Mouse (Mus musculus) kidney, embryonic 15.5 days (tissue): ENCODE data around the gene Snx5. TPM values are rescaled to one million over a fixed set of nuclear protein-coding genes. Genes with fewer than 3 reads are reported as not detected.
A peak's percentile ranks its signal among the peaks of the same experiment; 100 is the strongest.

ENCODE experiments used
- ATAC-seq: fragments of 200-750 bp; cut with Nextera tagmentation; replicated peaks from 2 replicates; pipeline ENCODE4 v1.8.0; 2017; ENCODE audit warnings: moderate TSS enrichment; ENCODE audit not compliant: low FRiP score
- H3K27ac ChIP-seq: fragments of 300-500 bp; sonication (generic); 2 replicates; pipeline ENCODE4 v1.5.1; 2015; ENCODE audit warnings: mild to moderate bottlenecking, inconsistent platforms
- H3K27me3 ChIP-seq: fragments of 300-500 bp; sonication (generic); 2 replicates; pipeline ENCODE4 v1.6.1; 2015; ENCODE audit warnings: inconsistent platforms
- H3K36me3 ChIP-seq: fragments of 300-500 bp; sonication (generic); 2 replicates; pipeline ENCODE4 v1.6.1; 2015; ENCODE audit warnings: inconsistent platforms
- H3K4me1 ChIP-seq: fragments of 300-500 bp; sonication (generic); 2 replicates; pipeline ENCODE4 v1.6.1; 2015; ENCODE audit warnings: inconsistent platforms
- H3K4me2 ChIP-seq: fragments of 300-500 bp; sonication (generic); 2 replicates; pipeline ENCODE4 v1.6.1; 2015; ENCODE audit warnings: moderate library complexity, mild to moderate bottlenecking, inconsistent platforms
- H3K4me3 ChIP-seq: fragments of 300-500 bp; sonication (generic); replicated peaks from 2 replicates; pipeline ENCODE4 v1.5.1; 2015; ENCODE audit warnings: mild to moderate bottlenecking, inconsistent platforms
- H3K9ac ChIP-seq: fragments of 300-500 bp; sonication (generic); 2 replicates; pipeline ENCODE4 v1.6.1; 2015; ENCODE audit warnings: mild to moderate bottlenecking, inconsistent platforms
- H3K9me3 ChIP-seq: fragments of 300-500 bp; sonication (generic); replicated peaks from 2 replicates; pipeline ENCODE4 v1.6.1; 2016; ENCODE audit warnings: inconsistent platforms
- WGBS: fragments of 180-500 bp; shearing (Covaris S2); methylation state at CpG from one replicate; pipeline ENCODE4 v1.1.7; 2015; ENCODE audit warnings: mixed read lengths; 5-methylcytosine and 5-hydroxymethylcytosine counted together
- polyA plus RNA-seq: library from polyadenylated mRNA; unstranded; fragments of >200 nt; fragmentation: Nextera tagmentation; extraction: Ambion mirVana; gene quantifications from 2 replicates; pipeline ENCODE4 v1.2.1, GENCODE M21; 2015

Gene Snx5
- polyA plus RNA-seq, 1 experiment from 2014 or later = 129 TPM

GRCm38 (mm10) chr2:144265120-144265488 is 5.6 kb downstream of the Snx5 start:
- 69% methylated on average over 3 of the region's 3 CpGs for WGBS

GRCm38 (mm10) chr2:144264398-144265119 is 6.1 kb downstream of the Snx5 start:
- peaks cover 32% of the 10 kb centered on the region for H3K36me3 ChIP-seq
- no peak for ATAC-seq
- H3K4me2 ChIP-seq = no peak overlapping the region
- WGBS = 59% methylated on average over 5 of the region's 5 CpGs
- H3K9ac ChIP-seq = no peak overlapping the region
- H3K4me1 ChIP-seq = peaks cover 42% of the 10 kb centered on the region
- H3K27ac ChIP-seq = peak overlapping the region; percentile 56
- H3K27me3 ChIP-seq = no peaks in the 10 kb centered on the region
- no peak overlapping the region for H3K4me3 ChIP-seq
- H3K9me3 ChIP-seq = no peaks in the 10 kb centered on the region

More at GRCm38 (mm10) chr2:144265120-144265488, 5.6 kb downstream of the Snx5 start:
- ATAC-seq = no peak
- no peak overlapping the region for H3K4me2 ChIP-seq
- H3K4me3 ChIP-seq = no peak overlapping the region
- H3K9me3 ChIP-seq = no peaks in the 10 kb centered on the region
- peaks cover 28% of the 10 kb centered on the region for H3K36me3 ChIP-seq
- H3K9ac ChIP-seq = no peak overlapping the region
- H3K27ac ChIP-seq = peak overlapping the region; percentile 56
- peaks cover 42% of the 10 kb centered on the region for H3K4me1 ChIP-seq
- no peaks in the 10 kb centered on the region for H3K27me3 ChIP-seq

DNA sequence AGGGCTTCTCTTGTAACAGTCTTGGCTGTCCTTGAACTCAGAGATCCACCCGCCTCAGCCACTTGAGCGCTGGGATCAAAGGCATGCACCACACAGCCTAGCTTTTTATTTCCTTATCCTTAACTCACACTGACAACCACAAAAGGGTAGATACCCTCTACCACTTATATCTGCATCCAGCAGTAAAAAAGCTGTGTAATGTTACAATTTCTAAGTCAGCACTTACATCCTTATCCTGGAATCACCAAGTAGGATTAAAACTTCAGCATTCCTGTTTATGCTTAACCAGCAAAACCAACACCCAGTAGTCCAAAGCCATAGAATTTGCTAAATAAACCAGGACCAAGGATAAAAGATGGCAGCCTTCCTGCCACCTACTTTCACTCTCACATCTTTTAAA is 7.9 kb downstream of the Snx5 start:
- Histone ChIP-seq H3K27me3 (no peaks in the 10 kb centered on the region), H3K4me3 (no peak overlapping the region), H3K27ac (no peak overlapping the region), H3K9ac (no peak overlapping the region), H3K9me3 (no peaks in the 10 kb centered on the region), H3K4me1 (peaks cover 33% of the 10 kb centered on the region), H3K4me2 (no peak overlapping the region), H3K36me3 (peaks cover 49% of the 10 kb centered on the region)
- no peak for ATAC-seq
- WGBS = 93% methylated on average over 2 of the region's 2 CpGs

DNA sequence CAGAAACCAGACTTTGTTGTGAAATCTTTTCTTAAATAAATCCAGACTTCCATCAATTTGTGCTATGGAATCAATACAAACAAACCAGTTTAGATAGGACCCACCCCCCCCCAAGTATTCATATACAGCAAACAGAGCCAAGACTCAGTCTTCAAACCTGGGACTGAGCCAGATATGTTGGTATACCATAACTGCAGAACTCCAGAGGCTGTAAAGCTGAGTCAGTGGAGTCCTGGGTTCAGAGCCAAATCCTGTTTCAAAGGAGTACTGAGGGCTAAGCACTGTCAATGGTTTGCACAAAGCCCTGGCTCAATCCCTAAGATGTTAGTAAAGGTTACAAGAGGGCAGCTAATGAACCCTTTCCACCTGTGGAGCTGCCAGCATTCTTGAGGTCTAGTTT is 20.6 kb downstream of the Snx5 start:
- ATAC-seq = no peak
- H3K4me3 ChIP-seq = no peak overlapping the region
- no peak overlapping the region for H3K4me2 ChIP-seq

DNA sequence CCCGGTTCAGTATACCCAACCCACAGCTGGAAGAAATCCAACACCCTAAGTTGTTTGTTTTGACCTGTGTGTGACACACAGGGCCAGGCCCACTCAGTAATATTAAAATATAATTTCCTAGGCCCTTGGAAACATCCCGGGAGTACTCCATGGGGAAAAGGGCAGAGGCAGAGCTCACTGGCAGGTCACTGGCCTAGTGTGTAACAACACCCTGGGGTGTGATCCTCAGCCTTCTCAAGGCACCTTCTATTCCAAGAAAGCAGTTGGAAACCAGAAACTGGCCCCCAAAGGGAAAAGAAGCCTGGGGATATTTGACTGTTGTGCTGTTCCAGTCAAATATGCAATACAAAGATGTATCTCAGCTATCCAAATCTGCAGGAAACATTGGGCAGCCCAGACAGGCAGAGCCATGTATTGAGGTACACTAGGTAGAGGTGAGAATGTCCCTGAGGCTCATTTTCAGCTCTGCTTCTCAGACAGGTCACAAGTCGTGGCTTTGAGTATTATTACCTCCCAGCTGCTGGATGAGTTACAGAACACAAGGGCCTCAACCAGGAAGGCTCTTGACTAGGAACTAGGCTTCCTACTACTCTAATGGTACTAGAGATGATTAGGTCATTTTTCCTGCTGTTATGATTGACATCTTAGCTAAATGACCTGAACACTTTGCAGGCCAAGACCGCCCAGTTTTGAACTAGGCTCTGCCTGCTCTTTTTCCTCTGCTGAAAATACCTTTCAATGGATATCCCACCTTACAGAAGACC is 21.9 kb downstream of the Snx5 start:
- Histone ChIP-seq H3K27ac (no peak overlapping the region), H3K4me2 (no peak overlapping the region), H3K9ac (no peak overlapping the region), H3K36me3 (peaks cover 50% of the 10 kb centered on the region), H3K4me3 (no peak overlapping the region), H3K9me3 (no peaks in the 10 kb centered on the region), H3K4me1 (peaks cover 21% of the 10 kb centered on the region), H3K27me3 (no peaks in the 10 kb centered on the region)
- ATAC-seq = no peak
- WGBS = 28% methylated on average over 4 of the region's 4 CpGs

More for the DNA sequence above, 20.6 kb downstream of the Snx5 start:
- Histone ChIP-seq H3K27ac (no peak overlapping the region), H3K9ac (no peak overlapping the region), H3K4me1 (peaks cover 21% of the 10 kb centered on the region), H3K9me3 (no peaks in the 10 kb centered on the region), H3K36me3 (peaks cover 63% of the 10 kb centered on the region), H3K27me3 (no peaks in the 10 kb centered on the region)

GRCm38 (mm10) chr2:144247337-144247978 is 23.2 kb downstream of the Snx5 start:
- 0 out of 2 replicates have a peak, but pooled peaks have one; percentile 16 for ATAC-seq
- 43% methylated on average over 5 of the region's 5 CpGs for WGBS

DNA sequence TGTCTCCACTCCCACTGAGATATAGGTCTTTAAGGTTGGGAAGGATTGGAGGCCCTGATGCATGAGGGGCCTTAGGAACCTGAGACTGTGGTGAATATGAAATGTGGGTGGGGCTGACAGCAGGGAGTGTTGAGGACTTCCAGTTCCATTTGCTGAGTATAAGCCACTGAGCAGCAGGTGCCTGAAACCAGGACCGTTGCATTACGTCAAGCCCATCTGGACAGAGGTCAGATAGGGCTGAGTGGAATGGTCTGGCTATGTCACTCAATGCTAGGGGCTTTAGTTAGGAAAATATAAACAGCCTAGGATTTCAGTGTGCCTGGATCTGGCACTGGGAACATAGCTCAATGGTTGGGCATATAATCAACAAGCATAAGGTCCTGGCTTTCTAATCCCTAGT is 24.4 kb downstream of the Snx5 start:
- WGBS = 41% methylated on average over 2 of the region's 2 CpGs
- Histone ChIP-seq H3K36me3 (peaks cover 25% of the 10 kb centered on the region), H3K4me1 (peaks cover 21% of the 10 kb centered on the region), H3K4me2 (no peak overlapping the region), H3K4me3 (no peak overlapping the region), H3K27ac (peak overlapping the region; percentile 7), H3K27me3 (no peaks in the 10 kb centered on the region), H3K9ac (no peak overlapping the region), H3K9me3 (no peaks in the 10 kb centered on the region)
- 0 out of 2 replicates have a peak, but pooled peaks have one; percentile 16 for ATAC-seq

More at GRCm38 (mm10) chr2:144247337-144247978, 23.2 kb downstream of the Snx5 start:
- Histone ChIP-seq H3K9me3 (no peaks in the 10 kb centered on the region), H3K27ac (peak overlapping the region; percentile 46; the same call in 1 of the 2 replicates), H3K4me1 (peaks cover 21% of the 10 kb centered on the region), H3K36me3 (peaks cover 36% of the 10 kb centered on the region), H3K4me2 (no peak overlapping the region), H3K27me3 (no peaks in the 10 kb centered on the region), H3K9ac (no peak overlapping the region), H3K4me3 (no peak overlapping the region)

- Histone ChIP-seq H3K27ac (peak overlapping the region; percentile 7), H3K9ac (no peak overlapping the region), H3K9me3 (no peaks in the 10 kb centered on the region), H3K4me3 (no peak overlapping the region), H3K27me3 (no peaks in the 10 kb centered on the region), H3K4me1 (peaks cover 21% of the 10 kb centered on the region), H3K36me3 (peaks cover 17% of the 10 kb centered on the region), H3K4me2 (no peak overlapping the region)
- 45% methylated on average over 7 of the region's 7 CpGs for WGBS
- peak; percentile 59 for ATAC-seq
Measured at GRCm38 (mm10) chr2:144245464-144245863, 25.2 kb downstream of the Snx5 start.

DNA sequence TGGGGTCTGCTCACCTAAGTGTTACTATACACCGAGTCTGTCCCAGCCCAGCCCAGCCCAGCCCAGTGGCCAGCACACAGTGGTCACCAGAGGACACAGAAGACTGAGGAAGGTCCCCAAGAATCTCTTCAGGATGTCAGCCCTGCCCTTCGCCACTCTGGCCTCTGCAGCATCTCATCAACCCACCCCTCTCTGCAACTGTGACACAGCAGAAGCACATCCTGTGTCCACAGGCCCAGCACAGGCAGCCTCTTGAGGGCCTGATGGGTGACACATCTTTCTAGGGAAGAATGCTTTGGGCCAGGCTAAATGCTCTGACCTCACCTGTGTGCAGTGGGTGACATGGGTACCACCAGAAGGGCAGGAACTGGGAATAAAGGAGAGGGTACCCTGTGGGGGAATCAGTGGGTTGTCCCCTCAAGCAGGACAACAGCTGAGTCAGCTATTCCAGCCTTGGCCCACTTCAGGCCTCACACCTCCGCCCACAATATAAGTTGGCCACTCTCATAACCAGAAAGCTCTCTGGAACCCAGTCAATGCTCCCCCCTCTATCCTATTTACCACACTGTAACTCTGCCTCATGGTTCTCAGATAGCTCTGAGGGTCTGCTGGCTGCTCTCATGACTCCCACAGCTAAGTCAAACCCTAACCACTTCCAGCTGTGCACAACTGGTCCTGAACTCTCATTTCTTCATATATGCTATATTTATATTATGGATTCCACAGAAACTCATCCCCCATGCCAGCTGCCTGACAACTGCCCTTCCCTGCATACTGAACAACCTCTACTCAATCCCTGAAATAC is 30.4 kb downstream of the Snx5 start:
- H3K4me1 ChIP-seq = 0 out of 2 replicates have a peak, but pooled peaks cover 8% of the 10 kb centered on the region
- H3K27me3 ChIP-seq = no peaks in the 10 kb centered on the region
- no peak overlapping the region for H3K4me2 ChIP-seq
- no peak; the same call in 1 of the 2 replicates for ATAC-seq
- H3K9ac ChIP-seq = no peak overlapping the region
- no peaks in the 10 kb centered on the region for H3K9me3 ChIP-seq
- WGBS = 82% methylated on average over 3 of the region's 3 CpGs
- no peak overlapping the region for H3K27ac ChIP-seq
- H3K4me3 ChIP-seq = no peak overlapping the region
- no peaks in the 10 kb centered on the region for H3K36me3 ChIP-seq

DNA sequence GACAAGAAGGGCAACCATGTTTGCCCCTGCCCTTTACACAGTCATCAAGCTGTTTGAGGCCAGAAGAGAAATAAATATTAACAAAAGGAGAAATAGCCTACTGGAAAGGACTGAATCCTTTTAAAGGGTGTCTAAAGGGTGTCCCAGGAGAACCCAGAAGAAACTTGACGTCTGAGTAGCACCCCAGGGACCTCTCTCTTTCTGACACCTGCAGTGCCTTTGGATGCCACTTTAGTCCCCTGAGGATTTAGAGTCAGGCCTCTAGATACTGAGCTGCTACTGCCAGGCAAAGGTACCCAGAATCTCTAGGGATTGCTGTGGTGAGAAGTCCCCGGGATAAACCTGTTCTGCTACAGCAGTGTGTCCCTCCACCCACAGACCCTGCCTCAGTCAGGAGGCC is 31.4 kb downstream of the Snx5 start:
- WGBS = 69% methylated on average over 2 of the region's 2 CpGs
- Histone ChIP-seq H3K27me3 (no peaks in the 10 kb centered on the region), H3K4me1 (0 out of 2 replicates have a peak, but pooled peaks cover 8% of the 10 kb centered on the region), H3K36me3 (no peaks in the 10 kb centered on the region), H3K9me3 (no peaks in the 10 kb centered on the region), H3K4me2 (no peak overlapping the region), H3K27ac (no peak overlapping the region), H3K9ac (no peak overlapping the region), H3K4me3 (no peak overlapping the region)
- ATAC-seq = no peak

- H3K27me3 ChIP-seq = no peaks in the 10 kb centered on the region
- ATAC-seq = no peak
- 69% methylated on average over 6 of the region's 6 CpGs for WGBS
- no peak overlapping the region for H3K9ac ChIP-seq
- H3K9me3 ChIP-seq = no peaks in the 10 kb centered on the region
- H3K4me3 ChIP-seq = no peak overlapping the region
- H3K4me2 ChIP-seq = no peak overlapping the region
- 0 out of 2 replicates have a peak, but pooled peaks cover 8% of the 10 kb centered on the region for H3K4me1 ChIP-seq
- H3K36me3 ChIP-seq = no peaks in the 10 kb centered on the region
- no peak overlapping the region for H3K27ac ChIP-seq
Measured at GRCm38 (mm10) chr2:144238341-144238740, 32.4 kb downstream of the Snx5 start.
